ENCODE assay signal across 20 mouse cellular contexts in genomic region chr10:123191038-123191437, GRCm38 (mm10). TPM values are rescaled to one million over a fixed set of nuclear protein-coding genes. Genes with fewer than 3 reads are reported as not detected.
DNase-seq lines count a peak whose midpoint lies in the region; ATAC-seq and TF ChIP-seq lines count a peak whose summit lies in the region.
"Had no signal": no experiment of that assay in that cellular context is flagged by ENCODE, and none has a peak within 500 bp of the region (broad histone marks: within the 10 kb centered on the region; RNA-seq: fewer than 3 reads in every experiment).

No protein-coding gene starts in this region.

- H3K4me2 ChIP-seq in liver, embryonic 13.5 days = peak overlapping the region; percentile 2; the same call in 1 of the 2 replicates
- no peak overlapping the region for H3K4me2 ChIP-seq in heart, embryonic 15.5 days
- no peak overlapping the region for H3K4me2 ChIP-seq in forebrain, embryonic 14.5 days (ENCODE audit: low read length)
- H3K4me2 ChIP-seq: embryonic facial prominence, embryonic 15.5 days; forebrain, embryonic 12.5 days; intestine, embryonic 15.5 days; limb, embryonic 12.5 days; neural tube, embryonic 12.5 days had no signal

- WGBS in heart, adult 2 months = 58% methylated on average over 6 of the region's 6 CpGs
- 68% methylated on average over 6 of the region's 6 CpGs for WGBS in liver, embryonic 13.5 days (ENCODE audit: insufficient replicate concordance)
- 63% methylated on average over 6 of the region's 6 CpGs for WGBS in heart, embryonic 15.5 days
- WGBS in forebrain, embryonic 14.5 days = 82% methylated on average over 6 of the region's 6 CpGs

- peaks cover 18% of the 10 kb centered on the region for H3K36me3 ChIP-seq in heart, adult 2 months (ENCODE audit: control insufficient read depth, insufficient read depth, low read length)
- 0 out of 2 replicates have a peak, but pooled peaks cover 3% of the 10 kb centered on the region for H3K36me3 ChIP-seq in liver, embryonic 13.5 days
- H3K36me3 ChIP-seq in heart, embryonic 15.5 days = no peaks in the 10 kb centered on the region
- H3K36me3 ChIP-seq in forebrain, embryonic 14.5 days (ENCODE audit: control insufficient read depth, insufficient read depth, low read length) = no peaks in the 10 kb centered on the region
- H3K36me3 ChIP-seq: embryonic facial prominence, embryonic 15.5 days; forebrain, embryonic 12.5 days; intestine, embryonic 15.5 days; limb, embryonic 12.5 days; neural tube, embryonic 12.5 days had no signal

- no peaks in the 10 kb centered on the region for H3K9me3 ChIP-seq in liver, embryonic 13.5 days (replicated peaks)
- H3K9me3 ChIP-seq in heart, embryonic 15.5 days (replicated peaks) = no peaks in the 10 kb centered on the region
- H3K9me3 ChIP-seq in forebrain, embryonic 14.5 days (replicated peaks; ENCODE audit: control insufficient read depth, low read length) = no peaks in the 10 kb centered on the region
- H3K9me3 ChIP-seq: embryonic facial prominence, embryonic 15.5 days; forebrain, embryonic 12.5 days; intestine, embryonic 15.5 days; limb, embryonic 12.5 days; neural tube, embryonic 12.5 days had no signal

- TF ChIP-seq EP300 in heart, adult 2 months (IDR thresholded peaks at IDR 0.05; ENCODE audit: insufficient read depth, low read depth, low read length) = no peak

- DNase-seq in heart, adult 2 months = no peak
- DNase-seq in heart, adult 9 months (ENCODE audit: low spot score in 2 of 2) = no peak
- no peak for DNase-seq in liver, embryonic 13.5 days
- DNase-seq in liver = no peak
- DNase-seq in forebrain, embryonic 14.5 days (ENCODE audit: low spot score) = no peak
- DNase-seq in thymus, postnatal 36 days = no peak
- DNase-seq: cerebellum, adult 2 months; kidney, postnatal 4 days; lung, postnatal 10 days; spleen, adult 18-20 months; thymus, postnatal 25 days had no signal

- peaks cover 12% of the 10 kb centered on the region for H3K79me2 ChIP-seq in heart, adult 2 months (replicated peaks; ENCODE audit: control insufficient read depth, insufficient read depth, low read length)

- peaks cover 25% of the 10 kb centered on the region for H3K4me1 ChIP-seq in heart, adult 2 months (ENCODE audit: control insufficient read depth, insufficient read depth, low read length)
- H3K4me1 ChIP-seq in liver, embryonic 13.5 days (replicated peaks) = peaks cover 75% of the 10 kb centered on the region
- peaks cover 44% of the 10 kb centered on the region for H3K4me1 ChIP-seq in heart, embryonic 15.5 days (replicated peaks)
- peaks cover 7% of the 10 kb centered on the region for H3K4me1 ChIP-seq in forebrain, embryonic 14.5 days (ENCODE audit: control insufficient read depth, insufficient read depth, low read length)
- H3K4me1 ChIP-seq: intestine, embryonic 15.5 days had no signal

- H3K27me3 ChIP-seq in heart, adult 2 months (ENCODE audit: control insufficient read depth, insufficient read depth, low read length) = no peaks in the 10 kb centered on the region
- H3K27me3 ChIP-seq in liver, embryonic 13.5 days = no peaks in the 10 kb centered on the region
- H3K27me3 ChIP-seq in heart, embryonic 15.5 days = no peaks in the 10 kb centered on the region
- no peaks in the 10 kb centered on the region for H3K27me3 ChIP-seq in forebrain, embryonic 14.5 days (replicated peaks; ENCODE audit: control insufficient read depth, insufficient read depth, low read length)
- H3K27me3 ChIP-seq: embryonic facial prominence, embryonic 15.5 days; forebrain, embryonic 12.5 days; intestine, embryonic 15.5 days; limb, embryonic 12.5 days; neural tube, embryonic 12.5 days had no signal

- TF ChIP-seq CTCF in heart, adult 2 months (IDR thresholded peaks at IDR 0.05) = peak; percentile 30

- H3K4me3 ChIP-seq in heart, adult 2 months = no peak overlapping the region
- no peak overlapping the region for H3K4me3 ChIP-seq in liver, embryonic 13.5 days (replicated peaks)
- no peak overlapping the region for H3K4me3 ChIP-seq in heart, embryonic 15.5 days
- H3K4me3 ChIP-seq in forebrain, embryonic 14.5 days (ENCODE audit: low read depth, low read length) = no peak overlapping the region
- H3K4me3 ChIP-seq: embryonic facial prominence, embryonic 15.5 days; forebrain, embryonic 12.5 days; intestine, embryonic 15.5 days; limb, embryonic 12.5 days; neural tube, embryonic 12.5 days had no signal

- no peak overlapping the region; the same call in 1 of the 2 replicates for H3K27ac ChIP-seq in heart, adult 2 months
- peak overlapping the region; percentile 39 for H3K27ac ChIP-seq in liver, embryonic 13.5 days
- H3K27ac ChIP-seq in heart, embryonic 15.5 days = peak overlapping the region; percentile 51; the same call in 1 of the 2 replicates
- no peak overlapping the region for H3K27ac ChIP-seq in forebrain, embryonic 14.5 days (ENCODE audit: low read depth, low read length)
- H3K27ac ChIP-seq: embryonic facial prominence, embryonic 15.5 days; forebrain, embryonic 12.5 days; intestine, embryonic 15.5 days; limb, embryonic 12.5 days; neural tube, embryonic 12.5 days had no signal

- no peak for ATAC-seq in liver, embryonic 13.5 days (ENCODE audit: low read depth)
- ATAC-seq in heart, embryonic 15.5 days (replicated peaks; ENCODE audit: insufficient number of reproducible peaks, insufficient read depth, low FRiP score, low read depth) = 0 out of 2 replicates have a peak, but pooled peaks have one; percentile 20
- 0 out of 2 replicates have a peak, but pooled peaks have one; percentile 26 for ATAC-seq in neutrophil, adult 5-6 weeks (ENCODE audit: extremely low read depth, insufficient number of reproducible peaks, low FRiP score, poor library complexity, severe bottlenecking)
- no peak for ATAC-seq in forebrain, embryonic 14.5 days
- ATAC-seq: activated CD4-positive, CD25-positive, alpha-beta regulatory T cell, adult 4 months; intestine, embryonic 15.5 days; midbrain, embryonic 16.5 days had no signal

- intact Hi-C loops in heart, adult 2 months (cut with DNase I) = no loop called here

- no peak for TF ChIP-seq POLR2A in heart, adult 2 months (IDR thresholded peaks at IDR 0.05; ENCODE audit: insufficient read depth, low read depth, low read length)

- no peak overlapping the region for H3K9ac ChIP-seq in heart, adult 2 months (ENCODE audit: low read depth, low read length)
- no peak overlapping the region; the same call in 1 of the 2 replicates for H3K9ac ChIP-seq in liver, embryonic 13.5 days
- H3K9ac ChIP-seq in heart, embryonic 15.5 days = no peak overlapping the region
- no peak overlapping the region for H3K9ac ChIP-seq in forebrain, embryonic 14.5 days (ENCODE audit: low read length)
- H3K9ac ChIP-seq: embryonic facial prominence, embryonic 15.5 days; forebrain, embryonic 12.5 days; intestine, embryonic 15.5 days; limb, embryonic 12.5 days; neural tube, embryonic 12.5 days had no signal

RNA-seq across cellular contexts. Expression of gene Usp15, which starts 5.8 kb away (rescaled TPM):
- total RNA-seq in heart, adult 2 months (2021) = 100 to 1,000 TPM in 1 of 2 experiments, 10 to 100 TPM in 1; 86.4 to 103 TPM
- 14.5 and 29.3 TPM in 2 replicates for polyA plus RNA-seq in heart, adult 2 months (2012; rRNA removed)
- 101 and 125 TPM in 2 replicates for polyA plus RNA-seq in liver, embryonic 13.5 days (2015; fragmentation: Nextera tagmentation; extraction: Ambion mirVana)
- polyA plus RNA-seq in heart, embryonic 15.5 days (2015; fragmentation: Nextera tagmentation; extraction: Ambion mirVana) = 53.5 and 55.6 TPM in 2 replicates
- total RNA-seq in neutrophil, adult 5-6 weeks (2017) = 218 and 263 TPM in 2 replicates
- 63.9 and 78.8 TPM in 2 replicates for polyA plus RNA-seq in forebrain, embryonic 14.5 days (2014; fragmentation: Nextera tagmentation; extraction: Ambion mirVana)

Comparison
In these comparisons a context has a peak if more than half of its experiments do, and no peak if none do; other contexts are left out.
1. H3K27ac ChIP-seq: peak in liver, embryonic 13.5 days (single experiment) and heart, embryonic 15.5 days (single experiment); none in heart, adult 2 months (single experiment) and forebrain, embryonic 14.5 days (single experiment).
2. ATAC-seq: peak in heart, embryonic 15.5 days (single experiment) and neutrophil, adult 5-6 weeks (single experiment); none in liver, embryonic 13.5 days (single experiment) and forebrain, embryonic 14.5 days (single experiment).